Mouse (Mus musculus) lung, postnatal 14 days (tissue): ENCODE data around the gene Ptpn21.
A peak's percentile ranks its signal among the peaks of the same experiment; 100 is the strongest.

ENCODE experiments used
- DNase-seq: peaks from one replicate; pipeline ENCODE4 v3.0.0; 2021

Gene Ptpn21

GRCm38 (mm10) chr12:98644852-98645251 is 92.4 kb downstream of the Ptpn21 start:
- no peak for DNase-seq

- DNase-seq = no peak
Measured at GRCm38 (mm10) chr12:98628260-98628970, 108.8 kb downstream of the Ptpn21 start.

- DNase-seq = peak; percentile 78
Measured at GRCm38 (mm10) chr12:98627392-98628259, 109.6 kb downstream of the Ptpn21 start, which contains the start of gene Spata7. Gene Spata7 (plus strand): TSS chr12:98628157.
